Mouse (Mus musculus) thymus, adult 18-20 months (tissue): ENCODE measurements at regions not wholly inside any gene's neighbourhood (a gene's known extent, or its start where the extent isn't known, plus 50 kb on each side); places are given as distances from the start of the nearest gene placed in this dataset.

ENCODE experiments used
- DNase-seq, 2 experiments: peaks; one replicate each; pipeline ENCODE4 v3.0.0; 2022; ENCODE audit warnings: mixed read lengths in 2 of 2

DNA sequence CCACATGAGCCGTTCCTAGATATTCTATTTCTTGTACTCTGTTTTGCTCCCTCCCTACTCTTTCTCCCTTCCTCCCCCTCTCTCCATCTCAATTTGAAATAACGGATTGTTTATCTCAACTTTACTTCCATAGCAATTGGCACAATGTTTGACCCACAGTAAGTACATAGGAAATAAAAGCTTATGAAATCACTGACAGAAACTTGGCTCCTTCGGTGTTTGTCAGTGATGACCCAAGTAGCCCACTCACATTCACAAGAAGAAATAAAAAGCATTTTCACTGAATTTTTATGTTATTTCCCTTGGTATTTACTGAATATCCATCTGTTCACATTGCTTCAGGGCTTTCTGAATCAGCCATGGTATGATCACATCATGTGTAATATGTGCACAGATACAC is 260.2 kb upstream of the Actbl2 start:
- no peak for DNase-seq

DNA sequence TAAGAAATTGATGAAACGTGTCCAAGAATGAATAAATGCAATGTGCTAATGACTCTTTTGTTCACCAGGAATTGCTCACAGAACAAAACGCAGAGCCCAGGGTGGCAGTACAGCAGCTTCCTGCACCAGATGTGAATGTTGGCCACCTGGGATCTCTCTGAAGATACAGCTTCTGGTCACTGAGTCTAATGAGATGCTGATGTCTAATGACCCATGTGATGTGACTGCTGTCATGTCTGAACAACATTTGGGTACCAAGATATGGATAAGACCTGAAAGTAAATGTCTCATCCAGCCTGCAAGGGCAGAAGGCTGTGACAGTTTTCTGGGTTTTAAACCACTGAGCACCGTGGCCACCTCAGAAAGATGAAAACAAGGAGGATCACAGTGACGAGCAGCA is 252.1 kb upstream of the Actbl2 start:
- DNase-seq: no peak

DNA sequence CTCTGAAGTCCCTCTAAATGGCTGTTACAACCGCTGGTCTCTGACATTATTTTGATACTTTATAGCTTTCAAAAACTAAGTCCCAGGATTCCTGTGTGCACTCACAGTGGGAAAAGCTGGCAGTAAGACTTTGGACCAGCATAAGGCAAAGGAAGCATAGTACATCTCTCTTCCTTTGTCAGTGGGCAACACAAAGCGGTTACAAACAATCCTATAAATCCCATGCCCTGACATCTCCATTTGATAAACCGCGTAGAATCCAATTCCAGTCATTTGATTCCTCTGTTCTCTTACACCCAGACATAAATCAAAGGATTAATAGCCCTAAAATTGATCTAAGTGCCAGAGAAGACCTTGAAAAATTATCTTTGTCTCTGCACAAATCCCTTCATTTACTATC is 240.7 kb upstream of the Actbl2 start:
- no peak for DNase-seq

DNA sequence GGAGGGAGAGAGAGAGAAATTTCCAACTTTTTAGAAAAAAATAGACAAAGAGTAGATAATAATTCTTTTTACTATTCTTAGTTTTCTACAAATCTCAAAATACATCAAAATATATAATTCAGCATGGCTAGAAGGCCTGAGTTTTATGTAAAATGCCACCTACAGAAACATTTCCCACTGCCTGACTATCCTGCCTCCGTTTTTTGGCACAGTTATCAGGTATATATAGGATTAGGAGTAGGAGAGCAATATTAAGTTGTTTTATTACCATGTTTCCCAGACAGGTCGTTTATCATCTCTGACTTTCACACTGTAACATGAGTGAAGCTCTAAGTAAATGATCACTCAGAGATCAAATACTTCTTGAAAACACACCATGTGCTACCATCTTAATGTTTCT is 224.7 kb upstream of the Actbl2 start:
- no peak for DNase-seq

DNA sequence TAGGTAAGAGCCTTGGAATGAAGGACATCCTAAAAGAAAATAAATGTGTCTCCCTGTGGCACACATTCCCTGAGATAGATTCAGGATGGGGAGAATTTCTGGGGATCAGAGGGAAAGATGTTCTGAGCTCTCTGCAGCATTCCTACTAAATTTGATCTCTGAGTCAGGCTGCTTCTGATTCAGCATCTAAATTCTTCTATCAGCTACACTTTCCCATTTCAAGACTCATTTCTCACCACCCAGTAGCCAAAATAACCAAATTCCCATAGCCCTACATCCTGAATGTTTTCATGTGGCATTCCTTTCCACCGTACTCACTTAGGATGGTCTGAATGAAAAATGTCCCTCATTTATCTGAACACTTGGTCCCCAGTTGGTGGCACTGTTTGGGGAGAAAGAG is 223.2 kb upstream of the Actbl2 start:
- DNase-seq: no peak

DNA sequence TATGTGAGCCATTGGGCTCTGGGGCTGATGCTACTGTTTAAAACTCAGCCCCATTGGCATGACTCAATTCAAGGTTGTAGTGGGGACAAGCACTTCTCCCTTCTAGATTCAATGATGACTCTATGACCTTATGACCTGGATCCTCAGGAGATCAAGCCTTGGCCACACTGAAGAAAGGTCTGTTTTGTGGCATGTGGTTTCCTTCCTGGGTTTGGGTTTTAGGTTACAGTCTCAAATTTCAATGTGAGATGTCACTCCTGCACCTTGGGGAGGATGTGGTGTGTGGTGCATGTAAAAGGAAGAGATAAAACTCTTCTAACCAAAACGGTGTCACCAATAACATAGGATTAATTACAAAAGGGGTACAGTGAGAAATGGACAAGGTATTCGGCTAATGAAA is 211.2 kb upstream of the Actbl2 start:
- DNase-seq: no peak

DNA sequence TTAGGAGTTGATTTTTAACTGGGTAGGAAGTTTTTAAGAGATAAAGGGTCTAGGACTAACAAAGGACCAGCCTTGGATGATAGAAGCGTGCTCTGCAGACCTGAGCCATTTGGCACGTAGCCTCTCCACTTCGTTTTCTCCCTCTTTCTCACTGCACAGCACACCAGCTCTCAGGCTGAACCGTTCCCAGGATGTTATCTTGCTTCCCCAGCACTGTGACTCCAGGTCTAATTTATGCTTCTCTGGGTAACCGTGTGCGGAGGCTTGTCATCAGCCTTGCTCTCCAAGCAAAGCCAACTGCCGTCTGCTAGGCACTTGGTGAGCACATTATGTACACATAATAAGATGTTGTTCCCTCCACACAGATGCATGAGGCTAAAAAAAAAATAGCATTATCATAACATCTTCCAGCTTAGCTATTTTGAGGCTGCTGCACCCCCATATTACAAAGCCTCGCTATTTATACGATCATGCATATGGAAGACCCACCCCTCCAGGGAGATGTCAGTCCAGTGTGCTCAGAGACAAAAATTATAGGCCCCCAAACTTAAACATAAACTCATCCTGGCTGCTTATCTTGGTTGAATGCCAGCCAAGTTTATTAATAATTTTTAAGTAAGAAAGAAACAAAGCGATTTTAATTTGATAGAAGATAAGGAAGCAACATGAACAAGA is 210.3 kb upstream of the Actbl2 start:
- no peak for DNase-seq

DNA sequence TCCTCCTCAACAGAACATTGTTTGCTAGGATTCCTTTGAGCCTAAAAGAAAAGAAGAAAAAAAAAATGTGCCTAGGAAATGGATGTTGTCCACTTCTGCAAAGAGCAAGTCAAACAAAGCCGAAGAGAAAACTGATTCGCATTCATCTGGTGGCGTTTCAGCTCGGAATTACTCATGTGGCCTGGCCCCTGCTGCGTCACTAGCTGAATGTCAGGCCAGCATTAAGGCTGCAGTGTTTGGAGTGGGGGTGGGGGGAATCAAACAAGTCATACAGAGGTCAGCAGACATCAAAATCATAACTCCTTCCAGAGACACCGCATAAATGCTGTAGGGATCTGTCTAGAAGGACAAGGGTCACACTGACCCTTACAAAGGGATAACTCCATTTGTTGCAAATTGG is 204.7 kb upstream of the Actbl2 start:
- DNase-seq: no peak

DNA sequence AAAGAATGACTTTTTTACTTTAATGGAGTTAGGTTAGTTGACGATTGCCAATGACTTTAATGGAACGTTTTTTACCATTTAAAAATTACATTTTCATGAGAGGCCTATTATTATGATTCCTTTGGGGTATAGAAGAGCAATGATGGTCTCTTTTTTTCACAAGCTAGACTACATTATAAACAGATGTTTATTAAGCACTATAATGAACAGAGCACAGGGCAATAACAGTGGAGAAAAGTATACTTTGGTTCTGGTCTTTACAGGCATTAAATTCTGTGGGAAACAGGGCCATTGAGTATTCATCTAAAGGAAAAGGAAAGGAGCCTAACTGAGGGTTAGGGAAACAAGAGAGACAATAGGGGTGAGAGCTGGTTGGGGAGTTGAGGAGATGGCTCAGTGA is 199.0 kb upstream of the Actbl2 start:
- DNase-seq: no peak

DNA sequence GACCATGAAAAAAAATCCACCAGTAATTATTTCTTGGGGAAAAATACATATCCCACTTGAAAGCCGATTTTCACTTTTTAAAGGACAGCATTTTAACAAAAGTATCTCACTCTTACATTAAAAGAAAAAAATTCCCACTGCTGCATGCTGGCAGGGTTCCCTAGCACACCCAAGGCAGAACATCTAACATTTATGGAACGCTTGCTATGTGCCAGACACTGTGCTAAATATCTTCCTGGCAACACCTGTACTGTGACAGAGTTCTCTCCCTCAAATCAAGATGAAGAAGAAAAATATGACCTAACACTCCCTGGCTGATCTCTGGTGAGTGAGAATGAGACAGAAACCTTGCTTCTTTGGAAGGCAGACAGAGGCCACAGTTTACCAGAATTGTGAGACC is 167.1 kb upstream of the Actbl2 start:
- DNase-seq: no peak

DNA sequence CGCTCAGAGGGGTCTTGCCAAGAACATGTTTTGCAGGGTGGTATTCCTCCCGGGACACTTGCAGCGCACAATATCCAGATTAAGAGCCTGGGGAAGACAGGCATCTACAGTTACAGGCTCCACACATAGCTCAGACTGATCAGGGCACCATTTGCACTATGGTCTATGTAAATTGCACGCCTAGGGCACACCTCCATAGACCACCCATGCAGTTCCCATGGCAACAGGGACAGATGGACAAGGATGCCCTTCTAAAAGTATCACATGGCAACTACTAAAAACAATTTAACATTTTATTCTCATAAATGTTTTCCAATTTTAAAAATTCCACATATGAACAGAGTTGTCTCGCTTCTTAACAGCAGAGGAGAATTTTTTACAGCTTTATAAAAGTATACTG is 158.7 kb upstream of the Actbl2 start:
- DNase-seq: no peak

DNA sequence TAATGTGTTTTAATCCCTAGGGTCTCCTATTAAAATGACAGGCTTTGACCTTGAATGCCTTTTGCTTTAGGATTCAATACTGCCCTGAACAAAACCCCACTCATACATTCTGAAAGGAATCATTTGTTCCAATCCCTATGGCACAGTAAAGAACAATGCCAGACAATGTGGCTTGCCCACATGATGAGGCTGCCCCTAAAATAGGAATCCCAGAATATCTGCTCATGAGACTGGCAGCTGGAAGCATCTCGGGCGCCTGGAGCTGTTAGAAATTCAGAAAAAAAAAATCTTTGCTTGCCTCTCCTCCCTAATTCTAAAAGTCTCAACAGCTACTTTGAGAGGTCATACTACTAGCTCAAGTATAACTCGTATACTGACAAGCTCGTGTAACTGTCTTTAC is 157.5 kb upstream of the Actbl2 start:
- DNase-seq: no peak

DNA sequence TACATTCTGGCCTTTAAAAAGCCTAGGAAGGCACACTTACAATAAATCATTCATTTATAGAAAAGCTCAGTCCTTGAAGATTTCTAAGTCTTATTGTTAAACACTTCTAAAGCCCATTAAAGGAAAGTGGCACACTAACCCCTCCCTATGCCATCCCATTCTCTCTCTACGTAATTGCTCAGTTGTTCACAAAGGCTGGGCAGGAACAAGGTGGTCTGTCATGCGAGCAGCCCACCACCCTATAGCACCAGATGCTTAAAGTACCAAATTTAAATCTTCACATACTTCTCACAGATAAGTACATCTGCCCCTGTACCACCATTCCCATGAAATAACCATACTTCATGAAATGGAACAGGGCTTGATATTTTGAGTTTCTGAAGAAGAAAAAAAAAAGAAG is 156.1 kb upstream of the Actbl2 start:
- no peak for DNase-seq

DNA sequence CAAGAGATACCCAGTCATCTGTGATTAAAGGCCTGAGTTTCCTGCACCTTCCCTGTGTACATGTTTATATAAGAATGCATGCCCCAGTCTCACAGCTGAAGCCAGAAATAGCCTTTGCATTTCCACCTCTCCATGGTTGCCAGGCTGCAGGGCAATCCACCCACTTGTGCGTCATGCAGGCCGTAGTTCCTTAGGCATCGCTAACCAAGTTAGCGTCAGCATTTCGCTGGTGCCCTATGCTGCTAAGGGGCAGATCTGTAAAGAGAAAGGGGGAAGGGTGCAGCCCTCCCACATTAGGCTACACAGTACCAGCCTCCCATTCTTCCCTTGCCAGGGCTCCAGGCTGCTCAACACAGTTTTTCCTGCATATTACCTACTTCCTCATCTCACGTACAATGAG is 155.6 kb upstream of the Actbl2 start:
- DNase-seq: no peak

DNA sequence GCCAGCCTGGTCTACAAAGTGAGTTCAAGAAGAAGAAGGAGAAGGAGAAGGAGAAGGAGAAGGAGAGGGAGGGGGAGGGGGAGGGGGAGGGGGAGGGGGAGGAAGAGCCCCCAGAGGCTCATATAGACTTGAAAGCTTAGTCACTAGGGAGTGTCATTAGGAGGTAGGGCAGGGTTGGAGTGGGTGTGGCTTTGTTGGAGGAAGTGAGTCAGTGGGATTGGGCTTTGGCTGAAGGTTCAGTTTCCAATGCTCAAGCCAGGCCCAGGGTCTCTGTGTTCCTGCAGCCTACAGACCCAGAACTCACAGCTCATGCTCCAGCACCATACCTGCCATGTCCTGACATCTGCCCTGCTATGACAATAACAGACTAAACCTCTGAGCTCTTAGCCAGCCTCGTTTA is 154.4 kb upstream of the Actbl2 start:
- no peak for DNase-seq

DNA sequence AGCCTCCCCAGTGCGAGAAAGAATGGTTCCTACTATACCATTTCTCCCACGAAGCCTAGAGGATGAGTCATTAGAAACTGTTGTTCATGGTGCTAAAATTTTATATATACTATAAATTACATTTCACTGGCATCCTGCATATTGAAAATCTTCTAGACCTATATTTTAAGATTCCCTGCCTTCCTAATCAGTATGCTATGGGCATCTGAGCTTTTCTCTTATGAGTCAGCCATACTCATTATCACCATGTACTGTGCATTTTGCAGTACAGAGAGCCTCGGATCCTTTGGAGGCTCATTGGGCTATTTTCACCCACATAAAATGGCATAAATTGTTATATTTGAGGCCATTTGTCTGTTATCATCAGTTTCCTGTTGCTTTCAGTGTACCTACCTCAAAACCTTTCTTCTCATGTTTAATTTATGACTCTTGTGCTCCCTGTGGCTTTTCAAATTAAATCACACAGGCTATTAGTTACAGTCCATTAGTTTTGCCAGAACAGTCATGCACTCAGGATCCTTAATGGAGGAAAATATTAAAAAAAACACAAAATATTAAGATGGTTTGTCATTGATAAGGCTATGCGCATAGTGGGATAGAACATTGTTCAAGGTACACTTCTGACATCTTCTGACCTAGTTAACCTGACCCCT is 150.1 kb upstream of the Actbl2 start:
- DNase-seq: no peak

DNA sequence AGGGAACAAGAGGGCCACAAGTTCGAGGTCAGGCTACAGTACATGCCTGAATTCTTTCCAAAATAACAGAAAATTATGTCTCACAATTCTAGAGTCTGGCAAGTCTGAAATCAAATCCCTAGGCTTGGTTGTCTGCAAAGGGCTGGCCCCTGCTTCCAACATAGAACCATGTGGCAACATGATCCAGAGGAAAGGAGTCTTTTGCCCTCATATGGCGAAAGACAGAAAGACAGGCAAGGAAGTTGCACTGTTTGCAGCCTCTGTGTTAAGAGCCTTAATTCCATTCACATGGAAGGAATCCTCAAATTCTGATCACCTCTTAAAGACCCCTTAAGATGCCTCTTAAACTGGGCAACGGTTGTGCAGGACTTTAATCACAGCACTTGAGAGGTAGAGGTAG is 123.7 kb upstream of the Actbl2 start:
- DNase-seq: no peak

DNA sequence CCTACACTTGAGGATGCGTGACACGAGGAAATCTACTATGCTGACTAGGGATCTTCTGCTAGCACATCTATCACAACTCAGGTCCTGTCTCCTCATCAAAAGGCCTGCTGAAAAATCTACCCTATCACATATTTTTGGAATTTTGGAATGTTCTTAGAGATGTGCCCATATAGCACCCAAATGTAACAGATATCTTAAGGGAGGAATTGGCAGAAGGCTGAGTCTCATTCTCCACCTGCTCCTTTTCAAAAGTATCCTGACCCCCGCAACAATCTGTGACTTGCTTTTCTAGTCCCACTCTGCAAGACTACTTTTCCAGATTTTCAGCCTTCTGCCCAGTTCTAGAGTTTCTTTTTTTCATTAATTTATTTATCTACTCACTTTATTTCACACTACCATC is 118.4 kb upstream of the Actbl2 start:
- DNase-seq: no peak

DNA sequence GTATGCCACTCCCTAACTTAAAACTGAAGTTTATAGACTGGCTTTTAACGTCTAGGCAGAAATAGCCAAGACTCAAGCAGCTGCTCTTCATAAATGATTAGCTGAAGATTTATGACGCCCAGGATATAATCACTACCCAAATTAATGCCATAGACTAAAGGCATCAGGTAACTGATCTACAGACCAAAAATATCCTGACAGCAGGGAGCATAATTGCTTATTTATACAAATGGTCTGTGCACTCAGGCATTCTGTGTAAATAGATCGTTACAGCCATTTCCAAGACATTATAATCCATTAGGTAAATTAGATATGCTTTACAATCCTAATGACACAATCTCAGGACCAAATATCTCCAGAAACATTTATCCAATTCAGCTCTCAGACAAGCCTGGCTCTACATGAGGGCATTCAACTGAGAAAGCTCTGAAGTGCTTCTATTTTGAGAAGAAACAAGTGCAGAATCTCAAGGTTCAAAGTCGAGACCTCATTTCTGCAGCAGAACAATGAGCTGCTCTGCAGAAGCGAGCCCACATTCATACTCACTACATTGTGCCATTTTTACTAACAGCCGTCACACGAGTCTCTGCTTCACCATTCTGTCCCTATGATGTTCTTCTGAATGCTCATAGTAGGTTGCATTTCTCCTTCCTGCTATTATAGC is 111.9 kb upstream of the Actbl2 start:
- DNase-seq: no peak

DNA sequence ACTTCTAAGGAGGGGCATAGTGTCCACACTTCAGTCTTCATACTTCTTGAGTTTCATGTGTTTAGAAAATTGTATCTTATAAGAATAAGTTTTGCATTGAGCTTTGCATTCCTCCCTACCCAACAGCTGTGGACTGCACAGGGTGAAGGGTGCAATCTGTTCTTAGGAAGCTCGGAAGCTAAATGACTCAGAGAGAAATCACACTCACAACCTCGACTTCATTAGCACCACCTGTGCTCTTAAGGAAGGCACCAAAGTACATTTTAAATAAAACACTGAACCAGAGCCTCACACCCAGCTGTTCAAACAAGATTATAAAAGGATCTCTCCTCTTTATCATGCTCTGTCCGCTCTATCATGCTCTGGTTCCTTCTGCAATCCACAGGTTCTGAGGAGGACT is 110.1 kb upstream of the Actbl2 start:
- no peak for DNase-seq

DNA sequence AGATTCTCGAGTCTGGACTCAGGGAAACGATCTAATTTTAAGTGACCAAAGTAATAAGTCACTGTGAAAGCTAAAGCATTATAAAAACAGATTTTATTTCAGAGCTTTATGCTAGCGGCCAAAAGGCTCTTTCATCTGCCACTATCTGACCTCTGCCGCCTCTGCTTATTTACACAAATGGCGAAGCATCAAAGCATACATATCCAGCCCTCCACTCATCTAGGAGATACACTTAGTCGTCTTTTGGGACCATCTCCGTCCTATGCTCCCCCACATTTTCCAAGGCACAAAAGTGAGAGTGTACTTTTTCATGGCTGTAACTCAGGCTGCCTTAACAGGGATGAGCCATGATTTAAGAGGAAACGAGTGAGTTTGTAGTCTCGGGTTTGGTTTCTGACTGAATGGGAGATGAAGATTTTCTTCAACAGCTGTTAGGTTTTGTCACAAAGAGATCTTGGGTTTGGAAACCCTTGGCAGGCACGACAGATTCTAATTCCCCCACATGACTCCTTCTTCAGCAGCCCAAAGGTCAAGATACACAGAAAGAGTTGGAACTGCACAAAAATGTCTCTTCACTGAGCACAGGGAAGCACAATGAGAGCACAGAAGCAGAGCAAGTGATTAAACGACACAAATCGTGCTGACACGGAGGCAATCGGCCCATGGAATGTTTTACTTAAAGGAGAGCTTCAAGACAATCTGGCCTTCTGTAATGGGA is 96.7 kb upstream of the Actbl2 start:
- no peak for DNase-seq

DNA sequence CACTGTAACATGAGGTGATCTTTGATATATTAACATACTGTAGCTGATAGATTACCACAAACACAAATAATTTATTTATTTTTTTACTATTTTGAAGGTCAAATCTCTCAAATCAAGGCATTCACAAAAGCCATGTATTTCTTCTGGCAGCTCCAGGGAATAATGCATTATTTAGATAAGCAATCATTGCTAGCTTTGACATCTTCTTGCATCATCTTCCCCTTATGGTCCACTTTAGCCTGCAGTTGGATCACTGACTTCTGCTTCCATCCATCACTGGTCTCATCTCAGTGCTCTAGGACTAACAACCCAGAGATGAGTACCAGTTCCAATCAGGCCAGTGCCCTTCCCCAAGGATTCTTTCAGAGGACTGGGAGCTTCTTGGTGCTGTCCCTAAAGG is 95.3 kb upstream of the Actbl2 start:
- DNase-seq: no peak

DNA sequence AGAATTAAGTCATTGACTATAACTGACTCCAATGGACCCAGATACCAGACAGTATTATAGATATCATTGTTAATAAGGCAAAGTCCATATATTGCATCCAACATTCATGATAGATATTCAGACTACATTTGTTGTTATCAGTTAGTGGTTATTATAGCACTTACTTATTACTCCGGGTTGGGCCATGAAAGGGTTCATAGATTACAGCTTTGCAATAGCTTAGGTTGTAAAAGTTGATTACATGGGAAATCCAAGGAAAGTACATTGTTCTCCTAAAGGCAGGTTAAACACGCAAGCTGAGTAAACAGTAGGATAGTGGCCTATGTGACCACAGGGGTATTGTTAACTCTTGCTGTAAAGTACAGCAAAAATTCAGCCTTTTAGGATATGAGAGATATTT is 89.3 kb upstream of the Actbl2 start:
- no peak for DNase-seq
